Mouse (Mus musculus) embryonic fibroblast, embryonic 13.5 days (primary cell): ENCODE data around the gene Tlr8. TPM values are rescaled to one million over a fixed set of nuclear protein-coding genes. Genes with fewer than 3 reads are reported as not detected.
A peak's percentile ranks its signal among the peaks of the same experiment; 100 is the strongest.

Source experiments
- H3K27ac ChIP-seq: 2 replicates; pipeline ENCODE4 v1.5.1; 2012; ENCODE audit warnings: low read length, control low read depth, inconsistent platforms; ENCODE audit not compliant: insufficient read depth
- H3K4me1 ChIP-seq: 2 replicates; pipeline ENCODE4 v1.6.1; 2011; ENCODE audit warnings: low read length; ENCODE audit not compliant: control insufficient read depth, insufficient read depth
- H3K4me3 ChIP-seq: 2 replicates; pipeline ENCODE4 v1.5.1; 2011; ENCODE audit warnings: mild to moderate bottlenecking, control low read depth, low read length; ENCODE audit not compliant: insufficient read depth
- CTCF ChIP-seq: IDR thresholded peaks from 2 replicates; pipeline ENCODE4 v1.5.1; 2011; ENCODE audit warnings: mild to moderate bottlenecking, control low read depth, low read length, moderate library complexity, borderline replicate concordance; ENCODE audit not compliant: insufficient read depth
- POLR2A ChIP-seq: IDR thresholded peaks from 2 replicates; pipeline ENCODE4 v1.6.1; 2011; ENCODE audit warnings: low read depth, mild to moderate bottlenecking, control low read depth, low read length, moderate library complexity
- polyA plus RNA-seq: library from polyadenylated mRNA; stranded (reverse); fragments of >200 nt; gene quantifications from 2 replicates; pipeline ENCODE4 v1.2.4, GENCODE M21; 2011; ENCODE audit warnings: low read depth; ENCODE audit not compliant: missing spikeins, insufficient read length

Gene Tlr8
- polyA plus RNA-seq, 1 experiment: not detected

GRCm38 (mm10) chrX:167229206-167229605 lies 34.9 kb downstream of the Tlr8 start:
- TF ChIP-seq CTCF (0 out of 2 replicates have a peak, but pooled peaks have one; percentile 2), POLR2A (no peak)
- H3K4me3 ChIP-seq: no peak overlapping the region
- peaks cover 6% of the 10 kb centered on the region; the same call in 1 of the 2 replicates for H3K4me1 ChIP-seq
- H3K27ac ChIP-seq: peak overlapping the region; percentile 86

- peaks cover 2% of the 10 kb centered on the region; the same call in 1 of the 2 replicates for H3K4me1 ChIP-seq
These were observed 36.4 kb downstream of the Tlr8 start for GRCm38 (mm10) chrX:167227756-167228155.

GRCm38 (mm10) chrX:167227138-167227537 lies 37.0 kb downstream of the Tlr8 start:
- Histone ChIP-seq H3K27ac (no peak overlapping the region), H3K4me1 (peaks cover 2% of the 10 kb centered on the region; the same call in 1 of the 2 replicates), H3K4me3 (no peak overlapping the region)
- TF ChIP-seq POLR2A (no peak), CTCF (no peak)

More at GRCm38 (mm10) chrX:167227756-167228155, 36.4 kb downstream of the Tlr8 start:
- no peak for TF ChIP-seq POLR2A
- no peak for TF ChIP-seq CTCF
- Histone ChIP-seq H3K27ac (no peak overlapping the region), H3K4me3 (no peak overlapping the region)

- TF ChIP-seq CTCF (no peak), POLR2A (no peak)
- Histone ChIP-seq H3K4me1 (peaks cover 2% of the 10 kb centered on the region; the same call in 1 of the 2 replicates), H3K4me3 (no peak overlapping the region), H3K27ac (no peak overlapping the region)
These were observed 37.6 kb downstream of the Tlr8 start for GRCm38 (mm10) chrX:167226570-167226969.

- H3K27ac ChIP-seq: no peak overlapping the region
- TF ChIP-seq POLR2A (no peak), CTCF (no peak)
These were observed 51.4 kb downstream of the Tlr8 start for GRCm38 (mm10) chrX:167212707-167213106.

GRCm38 (mm10) chrX:167211871-167212555 lies 52.1 kb downstream of the Tlr8 start:
- Histone ChIP-seq H3K27ac (no peak overlapping the region), H3K4me1 (no peaks in the 10 kb centered on the region), H3K4me3 (no peak overlapping the region)
- TF ChIP-seq CTCF (no peak), POLR2A (no peak)

More at GRCm38 (mm10) chrX:167212707-167213106, 51.4 kb downstream of the Tlr8 start:
- Histone ChIP-seq H3K4me3 (no peak overlapping the region), H3K4me1 (no peaks in the 10 kb centered on the region)

GRCm38 (mm10) chrX:167210319-167210728 lies 53.8 kb downstream of the Tlr8 start:
- Histone ChIP-seq H3K4me3 (no peak overlapping the region), H3K27ac (no peak overlapping the region), H3K4me1 (no peaks in the 10 kb centered on the region)
- TF ChIP-seq CTCF (no peak), POLR2A (no peak)

- Histone ChIP-seq H3K27ac (peak overlapping the region; percentile 2; the same call in 1 of the 2 replicates), H3K4me1 (no peaks in the 10 kb centered on the region), H3K4me3 (peak overlapping the region; percentile 97; the same call in 1 of the 2 replicates)
- TF ChIP-seq POLR2A (no peak), CTCF (no peak)
These were observed 54.3 kb downstream of the Tlr8 start for GRCm38 (mm10) chrX:167209828-167210227.

- peak; percentile 99 for TF ChIP-seq POLR2A
- no peak for TF ChIP-seq CTCF
- no peaks in the 10 kb centered on the region for H3K4me1 ChIP-seq
- peak within 1 kb of the TSS; percentile 97 for H3K4me3 ChIP-seq
- peak within 1 kb of the TSS; percentile 97 for H3K27ac ChIP-seq
These were observed 55.0 kb downstream of the Tlr8 start, which contains the start of gene Tmsb4x for GRCm38 (mm10) chrX:167208978-167209754. TSS of gene Tmsb4x (minus strand) at chrX:167209315.
